Mouse (Mus musculus) retina, embryonic 14.5 days (tissue): ENCODE data around the gene Mfsd12.
A peak's percentile ranks its signal among the peaks of the same experiment; 100 is the strongest.

ENCODE experiments used
- DNase-seq: peaks from one replicate; pipeline ENCODE4 v3.0.0-alpha.2; 2015; ENCODE audit warnings: low spot score

Mfsd12 gene

DNA sequence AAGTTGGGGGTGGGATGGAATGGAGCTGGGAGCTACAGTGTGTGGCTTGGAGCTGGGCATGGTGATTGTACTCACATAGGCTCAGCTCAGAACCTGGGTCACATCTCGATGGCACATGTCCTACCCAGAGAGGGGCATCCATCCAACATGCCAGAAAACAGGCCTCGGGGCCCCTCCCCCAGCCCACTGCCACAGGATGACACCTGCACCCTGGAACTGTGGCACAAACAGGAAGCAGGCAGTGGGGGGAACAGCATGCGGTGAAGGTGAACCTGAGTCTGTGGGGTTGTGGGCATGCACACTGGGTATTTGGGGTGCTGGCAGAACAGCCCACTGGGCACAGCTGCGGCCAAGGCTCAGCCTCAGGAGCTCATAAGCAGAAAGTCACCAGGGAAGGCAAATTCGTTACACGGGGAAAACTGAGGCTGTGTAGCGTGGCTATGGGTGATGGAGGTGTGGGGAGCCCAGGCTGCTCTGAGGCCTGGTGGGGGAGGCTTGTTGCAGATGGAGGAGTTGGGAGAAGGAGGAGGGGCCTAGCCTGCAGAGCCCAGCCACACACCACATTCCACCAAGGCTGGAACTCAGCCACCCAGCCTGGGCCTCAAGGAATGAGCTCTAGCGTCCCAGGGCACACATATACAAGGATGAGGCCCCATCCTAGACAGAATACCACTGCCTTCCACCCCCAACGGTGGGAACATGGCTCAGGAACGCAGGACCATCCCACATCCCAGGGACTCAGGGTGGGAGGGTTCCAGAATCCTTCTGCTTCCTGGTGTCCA lies 27.9 kb upstream of the Mfsd12 start:
- DNase-seq = no peak

DNA sequence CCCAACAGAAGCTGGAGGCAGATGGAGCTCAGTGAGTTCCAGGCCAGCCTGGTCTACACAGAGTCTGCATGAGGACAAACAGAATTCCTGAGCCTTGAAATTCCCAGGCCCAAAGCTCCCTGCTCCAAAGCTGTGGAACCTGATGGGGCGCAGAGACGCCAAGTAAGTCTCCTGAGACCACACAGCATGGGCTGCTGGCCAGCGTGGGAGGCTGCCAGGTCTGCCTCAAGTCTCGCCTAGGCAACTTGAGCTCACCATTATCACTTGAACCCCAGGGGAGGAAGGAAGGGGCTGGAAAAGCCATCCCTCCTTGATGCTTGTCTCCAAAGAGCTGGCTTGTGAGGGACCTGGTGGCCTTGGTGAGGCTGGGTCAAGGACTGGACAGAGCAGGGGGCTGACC lies 27.3 kb upstream of the Mfsd12 start:
- no peak for DNase-seq

DNA sequence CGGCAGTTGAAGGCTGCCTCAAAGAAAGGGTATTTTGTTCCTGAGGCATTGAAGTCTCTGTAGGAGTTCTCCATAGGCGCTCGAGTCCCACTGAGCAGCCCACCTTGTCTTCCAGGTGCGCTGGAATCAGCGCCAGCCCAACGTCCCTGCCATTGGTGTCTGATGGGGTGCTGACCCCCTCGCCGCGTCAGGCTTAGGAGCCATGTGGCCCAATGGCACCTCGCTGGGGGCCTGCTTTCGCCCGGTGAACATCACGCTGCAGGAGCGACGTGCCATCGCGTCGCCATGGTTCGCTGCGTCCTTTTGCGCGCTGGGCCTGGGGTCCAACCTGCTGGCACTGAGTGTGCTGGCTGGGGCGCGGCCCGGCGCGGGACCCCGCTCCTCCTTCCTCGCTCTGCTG lies 25.0 kb upstream of the Mfsd12 start:
- DNase-seq = no peak

DNA sequence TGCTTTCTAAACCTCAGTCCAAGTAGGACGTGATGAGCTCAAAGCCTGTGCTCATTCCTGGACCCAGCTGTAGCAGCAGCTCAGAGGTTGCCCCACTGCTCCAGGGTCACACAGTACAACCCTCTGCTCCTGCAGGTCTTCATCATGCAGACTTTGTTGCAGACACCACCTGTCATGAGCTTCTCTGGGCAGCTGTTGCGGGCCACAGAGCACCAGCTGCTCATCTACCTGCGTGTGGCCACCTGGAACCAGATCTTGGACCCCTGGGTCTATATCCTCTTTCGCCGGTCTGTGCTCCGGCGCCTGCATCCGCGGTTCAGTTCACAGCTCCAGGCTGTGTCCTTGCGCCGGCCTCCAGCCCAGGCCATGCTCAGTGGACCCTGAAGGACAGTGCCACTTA lies 23.0 kb upstream of the Mfsd12 start:
- no peak for DNase-seq

DNA sequence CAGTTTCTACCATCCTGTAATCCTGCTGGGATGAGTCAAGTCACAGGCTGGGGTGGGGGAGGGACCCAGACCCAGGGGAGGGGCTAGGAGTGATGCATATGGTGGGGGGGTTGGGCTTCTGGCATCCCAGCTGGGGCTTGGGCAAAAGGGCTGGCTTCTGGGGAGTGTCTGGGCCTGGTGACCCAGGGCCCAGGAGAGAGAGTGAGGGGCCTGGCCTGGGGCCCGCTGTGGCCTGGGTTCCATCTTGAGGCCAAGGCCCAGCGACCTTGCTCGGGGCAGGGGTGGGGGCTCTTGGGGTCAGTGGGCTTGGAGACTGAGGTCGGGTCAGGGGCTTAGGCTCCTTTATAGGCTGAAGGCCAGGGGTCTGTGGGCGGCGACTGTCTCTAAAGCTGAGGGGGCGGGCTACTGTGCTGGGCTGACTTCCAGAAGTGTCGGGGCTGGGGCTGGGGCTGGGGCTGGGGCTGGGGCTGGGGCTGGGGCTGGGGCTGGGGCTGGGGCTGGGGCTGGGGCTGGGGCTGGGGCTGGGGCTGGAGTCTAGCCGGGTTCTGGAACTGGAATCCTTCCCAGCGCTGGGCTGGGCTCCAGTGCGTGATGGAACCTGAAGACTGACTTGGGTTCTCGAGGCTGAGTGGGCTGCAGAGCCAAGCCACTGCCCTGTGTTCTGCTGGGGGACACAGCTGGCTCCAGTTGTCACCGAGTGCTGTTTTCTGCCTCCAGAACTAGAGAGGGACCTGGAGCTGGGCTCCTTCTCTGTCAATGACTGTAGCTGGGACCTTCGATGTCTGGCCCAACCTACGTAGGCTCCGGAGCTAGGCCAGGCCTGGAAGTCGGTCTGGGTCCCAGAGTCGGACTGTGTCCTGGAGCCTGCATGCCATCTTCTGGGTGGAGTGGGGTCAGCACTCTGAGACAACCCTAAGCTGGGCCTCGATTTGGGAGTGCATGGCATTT lies 21.6 kb upstream of the Mfsd12 start:
- DNase-seq = no peak

DNA sequence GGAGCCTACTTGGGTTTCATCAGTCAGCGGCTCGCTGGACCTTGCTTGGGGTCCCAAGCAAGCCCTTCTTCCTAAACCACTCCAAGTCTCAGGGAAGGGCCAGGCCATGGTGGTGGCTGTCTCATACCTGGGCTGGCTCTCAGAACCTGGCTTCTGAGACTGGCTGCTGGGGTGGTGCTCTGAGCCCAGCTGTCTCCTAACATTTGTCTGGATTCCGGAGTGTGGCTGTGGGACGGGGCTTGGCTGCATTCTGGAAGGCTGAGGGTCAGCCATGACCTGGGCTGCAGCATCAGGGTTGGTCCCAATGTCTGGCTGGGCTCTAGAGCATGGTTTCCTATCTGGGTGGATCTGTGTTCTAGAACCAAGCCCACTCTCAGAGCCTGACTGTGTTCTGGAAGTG lies 20.7 kb upstream of the Mfsd12 start:
- DNase-seq = no peak

DNA sequence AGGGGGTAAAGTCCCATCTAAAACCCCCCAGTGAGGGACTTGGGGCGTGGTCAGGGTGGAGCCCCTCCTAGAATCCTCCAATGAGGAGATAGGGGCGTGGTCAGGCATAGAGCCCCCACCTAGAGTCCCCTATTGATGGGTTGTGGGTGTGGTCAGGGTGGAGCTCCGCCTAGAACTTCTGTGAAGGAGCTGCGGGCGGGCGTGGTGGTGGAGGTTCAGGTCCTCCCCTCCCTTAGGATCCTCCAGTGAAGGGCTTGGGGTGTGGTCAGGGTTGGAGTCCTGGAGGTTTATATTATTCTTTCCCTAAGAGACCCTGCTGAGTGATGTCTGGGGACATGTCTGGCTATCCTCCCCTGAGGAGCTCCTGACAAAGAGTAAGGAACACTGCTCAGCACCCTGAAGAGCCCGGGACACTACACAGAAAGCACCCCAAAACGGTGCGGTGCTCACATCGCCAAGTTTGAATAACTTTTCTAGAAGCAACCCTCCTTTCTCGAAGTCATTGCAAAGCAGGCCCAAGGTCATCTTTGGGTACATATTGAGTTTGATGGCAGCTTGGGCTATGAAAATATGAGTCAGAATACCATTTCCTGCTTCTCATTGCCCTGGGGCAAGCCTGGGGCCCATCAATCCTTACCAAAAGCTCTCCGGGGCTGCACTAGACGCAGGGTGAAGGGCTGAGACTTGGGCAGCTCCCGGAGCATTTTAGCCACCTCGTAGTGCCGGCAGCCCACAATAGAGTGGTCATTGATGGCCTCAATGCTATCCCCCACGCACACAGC lies 16.5 kb upstream of the Mfsd12 start:
- no peak for DNase-seq

DNA sequence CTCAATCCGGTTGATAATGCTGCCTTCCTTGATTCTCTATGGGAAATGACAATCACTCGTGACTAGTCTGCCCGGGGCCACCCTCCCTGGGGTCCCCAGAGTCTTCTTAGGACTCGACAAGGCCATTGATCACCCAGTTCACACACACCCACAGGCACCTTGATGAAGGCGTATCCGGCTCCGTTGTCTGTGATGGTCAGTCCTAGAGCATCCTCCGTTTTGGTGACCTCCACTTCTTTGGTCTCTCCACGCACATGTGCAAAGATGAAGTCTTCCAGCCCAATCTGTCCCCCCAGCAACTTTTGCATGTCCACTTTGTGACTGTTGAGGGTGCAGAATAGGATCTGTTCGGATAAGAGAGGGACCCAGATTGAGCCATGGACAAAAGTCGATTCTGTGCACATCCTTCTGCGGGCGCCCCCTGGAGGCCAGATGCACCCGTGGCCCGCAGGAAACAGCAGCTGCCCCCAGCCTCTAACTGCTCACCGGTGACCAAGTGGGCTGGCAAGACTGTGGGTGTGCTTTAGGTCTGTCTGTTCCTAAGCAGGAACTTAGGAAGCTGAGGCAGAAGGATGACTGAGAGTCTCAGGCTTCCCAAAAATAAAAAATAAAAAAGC lies 15.8 kb upstream of the Mfsd12 start:
- peak; percentile 82 for DNase-seq

DNA sequence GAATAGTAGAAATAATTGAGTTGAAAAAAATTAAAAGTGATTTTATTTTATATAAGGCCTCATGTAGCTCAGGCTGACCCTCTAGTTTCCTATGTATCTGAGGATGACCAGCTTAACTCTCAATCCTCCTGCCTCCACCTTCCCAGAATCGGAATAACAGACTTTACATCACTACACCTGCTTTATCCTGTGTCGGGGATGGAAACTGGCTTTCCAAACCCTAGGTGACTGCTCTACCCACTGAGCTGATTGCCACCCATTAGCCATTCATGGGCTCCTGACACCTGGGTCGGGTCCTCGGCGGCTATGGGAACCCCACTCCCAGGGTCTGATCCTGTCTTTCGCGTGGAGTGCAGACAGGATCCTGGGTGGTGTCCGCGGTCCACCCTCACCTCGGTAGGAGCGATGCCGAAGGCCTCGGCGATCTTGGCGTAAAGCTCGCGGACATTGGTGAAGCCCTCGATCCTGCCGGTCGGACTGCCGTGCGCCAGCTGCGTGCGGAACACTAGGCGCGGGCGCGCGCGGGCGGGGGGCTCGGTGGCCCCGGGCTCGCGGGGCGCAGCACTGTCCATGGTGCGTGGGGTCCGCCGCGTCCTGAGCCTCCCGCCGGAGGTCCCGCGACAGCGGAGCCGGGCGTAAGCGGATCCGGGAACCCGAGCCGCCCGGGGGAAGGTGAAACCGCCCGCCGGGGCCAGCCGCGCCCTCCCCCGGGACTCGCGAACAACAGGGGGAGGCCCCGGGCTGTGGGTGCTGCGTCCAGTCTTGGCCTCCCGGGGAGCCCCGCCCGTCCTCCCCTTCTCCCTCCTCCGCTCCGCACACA lies 14.4 kb upstream of the Mfsd12 start, which contains the start of gene Gipc3:
Gene Gipc3 (minus strand): TSS at position 581 of the 820 bp plus-strand sequence.
- DNase-seq = no peak

DNA sequence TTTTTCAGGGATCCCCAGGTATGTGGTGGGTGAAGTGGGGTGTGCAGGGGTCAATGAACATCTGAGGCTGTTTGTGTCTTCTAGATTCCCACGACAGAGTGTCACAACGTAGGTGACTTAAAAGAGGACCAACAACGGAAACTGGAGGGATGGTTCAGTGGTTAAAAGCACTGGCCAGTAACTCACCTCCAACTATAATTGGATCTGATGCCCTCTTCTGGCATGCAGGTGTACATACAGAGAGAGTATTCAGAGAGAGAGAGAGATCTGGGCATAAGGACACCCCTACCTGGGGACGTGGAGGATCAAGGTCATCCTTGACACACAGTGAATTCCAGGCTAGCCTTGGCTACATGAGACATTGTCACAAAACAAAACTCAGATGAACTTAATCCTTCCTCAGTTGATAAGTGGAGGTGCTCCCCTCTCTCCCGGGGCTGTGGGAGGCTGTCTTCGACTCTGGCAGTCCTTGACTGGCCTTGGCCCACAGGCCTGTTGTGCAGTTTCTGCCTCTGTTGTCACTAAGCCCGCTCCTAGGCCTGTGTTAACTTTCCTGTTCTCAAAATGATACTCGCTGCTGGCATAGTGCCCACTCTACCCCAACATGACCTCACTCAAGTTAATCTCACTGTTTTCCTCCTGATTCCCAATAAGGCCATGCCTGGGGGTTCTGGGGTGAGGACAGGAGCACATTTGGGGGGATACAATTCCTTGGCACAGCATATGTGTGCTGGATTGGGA lies 12.7 kb upstream of the Mfsd12 start:
- DNase-seq = no peak

DNA sequence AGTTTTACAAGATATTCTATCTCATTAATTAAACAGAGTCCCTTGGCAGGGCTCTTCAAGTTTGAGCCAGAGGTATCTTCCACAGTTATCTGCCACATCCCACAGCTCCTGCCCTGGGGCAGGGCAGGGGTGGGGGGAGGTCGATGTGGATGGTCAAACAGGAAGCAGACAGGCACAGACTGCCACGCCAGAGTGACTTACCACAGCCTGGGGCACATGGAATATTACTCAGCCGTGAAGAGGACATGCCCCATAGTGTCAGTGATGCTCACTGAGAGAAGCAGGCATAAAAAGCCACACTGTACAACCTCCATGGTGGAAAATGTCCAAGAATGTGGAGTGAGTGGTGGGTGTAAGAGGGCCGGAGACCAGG lies 12.1 kb upstream of the Mfsd12 start:
- no peak for DNase-seq

DNA sequence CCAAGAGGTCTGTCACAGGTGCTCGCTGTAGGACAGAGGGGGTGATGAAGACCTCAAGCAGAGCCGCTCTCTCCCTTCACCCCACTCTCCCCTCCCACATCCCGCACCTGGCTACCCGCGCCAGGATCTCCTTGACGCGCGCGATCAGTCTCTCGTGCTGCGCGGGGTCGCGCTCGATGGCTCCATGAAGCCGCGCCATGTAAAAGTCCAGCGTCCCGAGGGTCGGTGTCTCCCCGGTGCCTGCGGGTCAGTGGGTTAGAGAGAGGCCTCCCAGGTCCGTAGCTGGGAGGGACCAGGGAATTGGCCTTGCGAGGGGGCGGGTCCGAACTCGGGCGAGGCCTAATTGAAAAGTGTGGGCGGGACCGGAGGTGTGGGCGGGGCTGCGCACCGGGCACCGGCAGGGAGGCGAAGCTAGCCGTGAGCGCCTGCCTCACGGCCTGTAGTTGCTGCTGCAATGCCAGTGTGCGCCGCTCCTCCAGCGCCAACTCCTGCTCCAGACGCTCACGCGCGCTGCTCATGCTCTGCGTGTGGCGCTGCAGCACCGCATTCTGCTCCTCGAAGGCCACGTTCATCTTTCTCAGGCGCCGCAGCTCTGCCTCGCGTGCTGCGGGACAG lies 10.7 kb upstream of the Mfsd12 start:
- peak; percentile 73 for DNase-seq

DNA sequence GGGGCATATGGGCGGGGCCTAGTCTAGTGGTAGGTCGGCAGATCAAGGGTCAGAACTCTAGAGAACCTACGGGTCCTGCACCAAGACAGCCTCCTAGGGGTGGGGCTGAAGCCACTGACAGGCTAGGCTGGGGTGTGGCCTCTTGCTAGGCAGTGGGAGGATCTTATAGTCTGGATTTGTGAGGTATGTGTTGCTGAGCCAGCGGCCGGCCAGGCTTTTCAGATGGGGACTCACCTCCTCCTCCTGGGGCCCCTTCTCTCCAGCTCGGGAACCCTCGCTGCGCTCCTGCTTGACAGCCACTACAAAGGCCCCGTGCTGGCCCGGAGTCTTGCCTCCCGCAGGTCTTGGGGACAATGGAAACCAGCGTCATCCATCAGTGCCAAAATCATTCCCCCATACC lies 8.1 kb upstream of the Mfsd12 start:
- DNase-seq = no peak

DNA sequence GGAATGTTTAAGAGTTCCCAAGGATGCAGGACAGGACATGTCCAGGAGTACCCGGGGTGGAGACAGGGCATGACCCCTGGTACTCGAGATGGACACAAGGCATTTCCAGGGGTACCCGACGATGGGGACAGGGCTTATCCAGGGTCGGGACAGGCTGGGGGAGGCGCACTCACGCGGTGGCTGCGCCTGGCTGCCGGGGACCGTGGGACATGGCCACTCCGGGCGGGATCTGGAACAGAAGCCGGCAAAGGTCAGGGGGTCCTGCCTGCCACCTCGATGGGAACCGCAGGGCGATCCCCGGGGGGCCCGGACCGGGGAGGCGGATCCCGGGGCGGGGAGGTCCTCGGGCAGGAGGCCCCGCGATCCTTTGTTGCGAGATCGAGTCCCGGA lies 7.3 kb upstream of the Mfsd12 start:
- no peak for DNase-seq

DNA sequence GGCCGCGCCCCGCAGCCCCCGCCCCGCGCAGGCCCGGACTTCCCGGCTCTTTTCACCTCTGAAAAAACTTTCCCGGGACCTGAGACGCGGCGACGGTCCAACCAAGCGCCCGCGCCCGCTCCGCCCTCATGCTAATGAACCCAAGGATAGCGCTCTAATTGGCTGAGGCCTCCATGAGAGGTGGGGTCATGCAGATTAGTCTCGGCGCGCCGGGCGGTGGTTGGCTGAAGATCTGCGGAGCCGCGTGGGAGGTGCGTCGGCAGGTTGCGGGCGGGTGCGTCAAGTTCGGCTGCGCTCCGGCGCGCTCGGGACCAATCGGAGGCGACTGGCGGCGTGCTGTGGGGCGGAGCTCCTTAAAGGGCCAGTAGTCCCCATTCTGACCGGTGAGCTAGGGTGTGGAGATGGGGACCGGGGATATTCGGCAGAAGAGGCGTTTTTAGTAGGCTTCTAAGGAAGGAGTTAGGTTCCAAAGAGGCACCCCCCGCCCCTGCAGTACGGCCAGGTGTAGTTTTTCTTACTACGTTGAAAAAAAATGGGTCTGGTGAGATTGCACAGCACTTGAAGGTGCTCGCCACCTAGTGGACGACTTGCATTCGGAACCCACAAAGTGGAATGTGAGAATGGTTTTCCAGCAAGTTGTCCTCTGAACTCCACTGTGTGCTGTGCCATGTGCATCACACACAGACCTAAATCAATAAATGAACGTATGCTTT lies 6.8 kb upstream of the Mfsd12 start, which contains the start of gene Hmg20b:
Gene Hmg20b (minus strand): TSS at position 130 of the 713 bp plus-strand sequence.
- peak; percentile 99 for DNase-seq

DNA sequence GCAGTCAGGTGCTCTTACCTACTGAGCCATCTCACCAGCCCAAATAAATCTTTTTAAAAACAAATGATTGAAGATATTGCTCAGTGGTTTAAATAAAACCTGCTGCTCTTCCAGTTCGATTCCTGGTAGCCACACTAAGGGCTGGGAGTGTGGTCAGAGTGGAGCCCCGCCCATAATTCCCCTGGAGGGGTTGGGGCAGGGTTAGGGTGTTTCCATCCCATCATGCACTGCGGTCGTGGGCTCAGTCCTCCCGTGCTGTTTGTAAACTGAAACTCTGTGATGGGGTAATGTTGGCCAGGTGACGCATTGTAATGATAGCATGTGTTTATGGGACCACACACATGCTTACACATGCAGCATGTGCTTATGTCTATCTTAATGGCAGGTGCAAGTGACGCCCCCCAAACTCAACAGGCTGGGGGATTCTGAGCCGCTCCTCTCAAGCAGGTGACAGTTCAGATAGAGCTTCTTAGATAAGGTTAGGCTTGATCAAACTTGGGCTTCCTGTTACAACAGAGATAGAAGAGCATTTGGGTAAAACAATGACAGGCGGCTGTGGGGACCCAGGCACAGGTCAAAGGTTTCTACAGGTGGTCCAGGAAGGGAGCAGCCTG lies 5.5 kb upstream of the Mfsd12 start:
- DNase-seq = no peak

DNA sequence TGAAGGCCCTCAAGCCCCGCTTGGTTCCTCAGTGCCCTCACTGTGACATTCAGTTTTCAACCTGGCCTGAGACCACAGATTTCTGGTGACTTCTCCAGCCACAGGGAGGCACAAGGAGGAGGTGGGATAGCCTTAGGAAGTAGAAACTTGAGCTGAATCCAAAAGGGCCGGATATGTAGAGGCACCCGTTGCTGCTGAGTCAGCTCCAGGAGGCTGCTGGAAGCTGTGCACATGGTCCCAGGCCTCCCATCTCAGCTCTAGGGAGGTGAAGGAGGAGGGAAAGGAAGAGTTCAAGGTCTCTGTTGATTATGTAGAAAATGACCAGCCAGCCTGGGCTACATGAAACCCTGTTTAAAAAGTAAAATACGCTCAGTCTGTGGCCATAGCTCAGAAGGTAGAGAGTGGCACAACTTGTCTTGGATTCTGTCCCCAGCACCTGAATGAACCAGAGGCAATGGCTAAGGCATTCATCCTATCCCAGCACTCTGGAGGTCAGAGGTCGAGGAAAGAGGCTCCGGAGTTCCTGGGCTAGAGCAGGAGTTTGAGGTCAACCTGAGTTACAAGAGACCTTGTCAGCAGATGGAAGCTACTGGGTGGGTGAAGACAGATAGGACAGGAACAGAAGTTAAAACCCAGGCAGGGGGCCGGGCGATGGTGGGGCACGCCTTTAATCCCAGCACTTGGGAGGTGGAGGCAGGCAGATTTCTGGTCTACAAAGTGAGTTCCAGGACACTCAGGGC lies 2.4 kb upstream of the Mfsd12 start:
- no peak for DNase-seq

DNA sequence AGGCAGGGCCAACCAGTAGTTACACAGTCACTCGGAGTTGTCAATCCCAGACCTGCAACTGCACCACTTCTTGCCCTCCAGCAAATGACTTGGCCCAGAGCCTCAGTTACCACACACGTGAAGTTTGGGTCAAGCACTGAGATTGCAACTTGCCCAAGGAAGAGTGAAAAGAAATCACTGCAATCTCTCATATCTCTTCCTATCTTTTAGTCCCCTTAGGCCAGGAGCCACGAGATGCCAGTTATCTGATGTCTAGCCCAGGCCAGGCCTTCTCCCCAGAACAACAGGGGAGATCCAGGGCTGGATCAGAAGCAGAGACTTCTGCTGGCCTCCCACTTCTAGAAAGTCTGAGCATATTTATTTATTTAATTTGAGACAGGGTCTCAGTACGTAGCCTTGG lies 1.8 kb upstream of the Mfsd12 start:
- no peak for DNase-seq
